Mouse (Mus musculus) forebrain, embryonic 14.5 days (tissue): ENCODE results near the gene Tbc1d5. TPM values are rescaled to one million over a fixed set of nuclear protein-coding genes. Genes with fewer than 3 reads are reported as not detected.
"Not testable (repeated sequence)": the region's sequence is repeated elsewhere in the genome, so short reads cannot be mapped to it uniquely, and the experiment has no call there.

ENCODE experiments used
- ATAC-seq: fragments of 200-750 bp; cut with Nextera tagmentation; 2 replicates; pipeline ENCODE4 v1.8.0; 2017; ENCODE audit warnings: mild to moderate bottlenecking, moderate library complexity
- DNase-seq: peaks from one replicate; pipeline ENCODE4 v3.0.0-alpha.2; 2015; ENCODE audit warnings: low spot score
- H3K27ac ChIP-seq: fragments of 300-500 bp; sonication (generic); 2 replicates; pipeline ENCODE4 v1.5.1; 2014; ENCODE audit warnings: low read depth, mild to moderate bottlenecking, control low read depth, low read length, moderate library complexity
- H3K27me3 ChIP-seq: fragments of 300-500 bp; sonication (generic); replicated peaks from 2 replicates; pipeline ENCODE4 v1.6.1; 2014; ENCODE audit warnings: low read length, control low read depth, mixed read lengths; ENCODE audit not compliant: control insufficient read depth, insufficient read depth
- H3K36me3 ChIP-seq: fragments of 300-500 bp; sonication (generic); 2 replicates; pipeline ENCODE4 v1.6.1; 2014; ENCODE audit warnings: low read length, control low read depth; ENCODE audit not compliant: control insufficient read depth, insufficient read depth
- H3K4me1 ChIP-seq: fragments of 300-500 bp; sonication (generic); 2 replicates; pipeline ENCODE4 v1.6.1; 2014; ENCODE audit warnings: antibody characterized with exemption, low read length, control low read depth; ENCODE audit not compliant: control insufficient read depth, insufficient read depth
- H3K4me2 ChIP-seq: fragments of 300-500 bp; sonication (generic); 2 replicates; pipeline ENCODE4 v1.6.1; 2014; ENCODE audit warnings: mild to moderate bottlenecking, control low read depth, low read length
- H3K4me3 ChIP-seq: fragments of 300-500 bp; sonication (generic); 2 replicates; pipeline ENCODE4 v1.5.1; 2014; ENCODE audit warnings: low read depth, low read length, control low read depth
- H3K9ac ChIP-seq: fragments of 300-500 bp; sonication (generic); 2 replicates; pipeline ENCODE4 v1.6.1; 2014; ENCODE audit warnings: mild to moderate bottlenecking, low read length, control low read depth, moderate library complexity
- H3K9me3 ChIP-seq: fragments of 300-500 bp; sonication (generic); replicated peaks from 2 replicates; pipeline ENCODE4 v1.6.1; 2016; ENCODE audit warnings: low read length, control low read depth, mixed read lengths; ENCODE audit not compliant: control insufficient read depth
- WGBS: fragments of 180-500 bp; shearing (Covaris S2); extraction: QIAGEN DNeasy Blood & Tissue Kit; methylation state at CpG from one replicate; pipeline ENCODE4 v1.1.7; 2014; 5-methylcytosine and 5-hydroxymethylcytosine counted together
- polyA plus RNA-seq: library from polyadenylated mRNA; unstranded; fragments of >200 nt; fragmentation: Nextera tagmentation; extraction: Ambion mirVana; gene quantifications from 2 replicates; pipeline ENCODE4 v1.2.1, GENCODE M21; 2014

Tbc1d5 gene
- polyA plus RNA-seq, 1 experiment from 2014 or later, result 4.3 TPM

- Histone ChIP-seq H3K36me3 (no peaks in the 10 kb centered on the region), H3K4me3 (no peak overlapping the region), H3K4me1 (no peaks in the 10 kb centered on the region), H3K27ac (no peak overlapping the region), H3K4me2 (no peak overlapping the region), H3K9ac (no peak overlapping the region), H3K27me3 (no peaks in the 10 kb centered on the region), H3K9me3 (no peaks in the 10 kb centered on the region)
- ATAC-seq (no peak), DNase-seq (no peak)
- WGBS, result 91% methylated on average over 6 of the region's 6 CpGs
Measured at GRCm38 (mm10) chr17:50729577-50729976, 449.6 kb downstream of the Tbc1d5 start.

- Histone ChIP-seq H3K27me3 (no peaks in the 10 kb centered on the region), H3K27ac (no peak overlapping the region), H3K9me3 (no peaks in the 10 kb centered on the region), H3K4me3 (no peak overlapping the region), H3K4me2 (no peak overlapping the region), H3K9ac (no peak overlapping the region), H3K36me3 (no peaks in the 10 kb centered on the region), H3K4me1 (no peaks in the 10 kb centered on the region)
- no peak for DNase-seq
- no peak for ATAC-seq
- WGBS, result 94% methylated on average over 2 of the region's 2 CpGs
Measured at GRCm38 (mm10) chr17:50729031-50729430, 450.1 kb downstream of the Tbc1d5 start.

DNA sequence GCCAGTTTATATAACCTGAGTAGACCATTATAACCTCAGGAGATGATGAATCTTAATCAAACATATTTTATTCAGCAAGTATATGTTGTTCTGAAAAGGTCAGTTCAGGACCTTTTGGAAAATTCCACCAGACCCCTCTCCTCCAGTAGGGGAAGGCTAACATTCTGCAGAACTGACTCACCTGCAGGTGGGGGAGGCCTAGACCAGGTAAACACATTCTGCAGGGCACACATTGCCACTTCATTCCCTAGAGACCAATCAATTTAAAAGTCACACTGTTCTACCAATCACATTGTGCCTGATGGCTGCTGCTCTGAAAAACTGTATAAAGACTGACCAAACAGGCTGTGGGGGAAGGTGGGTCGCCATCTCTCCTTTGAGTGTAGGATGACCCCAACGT, 452.9 kb downstream of the Tbc1d5 start:
- Histone ChIP-seq H3K4me3 (no peak overlapping the region), H3K36me3 (no peaks in the 10 kb centered on the region), H3K4me2 (no peak overlapping the region), H3K4me1 (no peaks in the 10 kb centered on the region), H3K9ac (no peak overlapping the region), H3K27ac (no peak overlapping the region), H3K27me3 (no peaks in the 10 kb centered on the region), H3K9me3 (no peaks in the 10 kb centered on the region)
- WGBS, result 80% methylated on average over 2 of the region's 2 CpGs
- ATAC-seq, result no peak
- no peak for DNase-seq

DNA sequence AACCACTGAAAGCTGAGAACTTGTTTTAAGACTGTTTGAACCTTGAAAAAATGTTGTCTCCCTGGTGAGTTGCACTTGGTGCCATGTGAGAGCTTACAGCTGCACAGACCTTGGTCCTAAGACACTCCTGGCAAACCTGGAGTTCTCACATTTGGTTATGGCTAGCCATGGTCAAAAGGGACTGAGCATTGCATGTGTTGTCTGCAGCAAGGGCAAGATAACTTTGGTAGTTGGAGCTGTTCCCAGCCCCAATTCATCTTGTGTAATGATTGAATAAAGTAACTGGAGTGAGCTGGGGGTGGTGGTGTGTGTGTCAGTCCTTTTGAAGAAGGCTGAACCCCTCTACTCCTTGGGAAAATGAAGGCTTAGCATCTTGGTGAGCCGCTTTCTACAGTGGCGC, 454.8 kb downstream of the Tbc1d5 start:
- H3K36me3 ChIP-seq, result no peaks in the 10 kb centered on the region
- no peaks in the 10 kb centered on the region for H3K4me1 ChIP-seq
- ATAC-seq (no peak), DNase-seq (no peak)
- H3K4me3 ChIP-seq, result no peak overlapping the region
- H3K27ac ChIP-seq, result no peak overlapping the region
- no peaks in the 10 kb centered on the region for H3K27me3 ChIP-seq
- WGBS, result 43% methylated on average over 2 of the region's 2 CpGs
- H3K4me2 ChIP-seq, result no peak overlapping the region
- no peak overlapping the region for H3K9ac ChIP-seq
- no peaks in the 10 kb centered on the region for H3K9me3 ChIP-seq

DNA sequence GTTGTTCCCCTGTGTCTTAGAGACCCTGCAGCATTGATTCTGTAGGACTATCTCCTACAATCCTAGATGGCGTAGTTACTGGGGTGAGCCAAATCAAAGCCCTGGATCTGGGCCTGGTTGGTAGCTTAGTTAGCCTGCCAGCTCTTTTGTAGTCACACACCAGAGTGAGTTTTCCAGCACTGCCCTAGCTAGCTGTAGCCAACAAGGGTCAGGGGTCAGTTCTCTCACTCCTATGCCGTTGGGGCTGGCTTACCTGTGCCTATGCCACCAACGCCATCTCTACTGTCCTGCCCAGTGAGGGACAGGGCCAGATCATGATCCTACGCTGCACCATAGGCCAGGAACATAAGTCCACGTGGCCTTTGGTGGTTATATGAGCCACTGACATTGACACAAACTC, 461.6 kb downstream of the Tbc1d5 start:
- Histone ChIP-seq H3K27ac (no peak overlapping the region), H3K4me3 (no peak overlapping the region), H3K9ac (no peak overlapping the region), H3K4me1 (no peaks in the 10 kb centered on the region), H3K27me3 (no peaks in the 10 kb centered on the region), H3K9me3 (no peaks in the 10 kb centered on the region), H3K36me3 (no peaks in the 10 kb centered on the region), H3K4me2 (no peak overlapping the region)
- 90% methylated on average over 5 of the region's 5 CpGs for WGBS
- ATAC-seq (no peak), DNase-seq (no peak)

- H3K4me2 ChIP-seq, result no peak overlapping the region
- peak; percentile 77 for DNase-seq
Measured at GRCm38 (mm10) chr17:50710497-50711222, 468.5 kb downstream of the Tbc1d5 start.

DNA sequence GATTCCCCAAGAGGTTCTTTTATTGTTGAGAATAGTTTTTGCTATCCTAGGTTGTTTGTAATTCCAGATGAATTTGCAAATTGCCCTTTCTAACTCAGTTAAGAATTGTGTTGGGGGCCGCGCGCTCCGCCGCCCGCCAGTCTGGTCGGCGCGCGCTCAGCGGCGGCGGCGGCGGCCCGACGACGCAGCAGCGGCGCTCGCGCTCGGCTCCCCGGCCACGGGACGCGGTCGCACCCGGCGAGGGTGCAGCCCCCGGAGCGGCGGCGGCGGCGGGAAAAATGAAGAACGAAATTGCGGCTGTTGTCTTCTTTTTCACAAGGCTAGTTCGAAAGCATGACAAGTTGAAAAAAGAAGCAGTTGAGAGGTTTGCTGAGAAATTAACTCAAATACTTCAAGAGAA, 480.7 kb downstream of the Tbc1d5 start:
- 0 out of 2 replicates have a peak overlapping the region, but pooled peaks have one; percentile 10 for H3K4me3 ChIP-seq
- ATAC-seq, result 0 out of 2 replicates have a peak, but pooled peaks have one; percentile 61

More at GRCm38 (mm10) chr17:50710497-50711222, 468.5 kb downstream of the Tbc1d5 start:
- Histone ChIP-seq H3K9ac (no peak overlapping the region), H3K4me1 (peaks cover 2% of the 10 kb centered on the region; the same call in 1 of the 2 replicates), H3K27me3 (no peaks in the 10 kb centered on the region), H3K4me3 (no peak overlapping the region), H3K9me3 (no peaks in the 10 kb centered on the region), H3K36me3 (no peaks in the 10 kb centered on the region), H3K27ac (0 out of 2 replicates have a peak overlapping the region, but pooled peaks have one; percentile 9)
- ATAC-seq, result peak; percentile 93
- 59% methylated on average over 7 of the region's 7 CpGs for WGBS

GRCm38 (mm10) chr17:50688135-50688534, 491.0 kb downstream of the Tbc1d5 start:
- Histone ChIP-seq H3K36me3 (0 out of 2 replicates have a peak, but pooled peaks cover 9% of the 10 kb centered on the region), H3K27ac (no peak overlapping the region), H3K9ac (no peak overlapping the region), H3K4me2 (no peak overlapping the region), H3K27me3 (no peaks in the 10 kb centered on the region), H3K9me3 (no peaks in the 10 kb centered on the region), H3K4me3 (no peak overlapping the region), H3K4me1 (no peaks in the 10 kb centered on the region)
- ATAC-seq (no peak), DNase-seq (no peak)
- 83% methylated on average over 6 of the region's 6 CpGs for WGBS

More for the DNA sequence above, 480.7 kb downstream of the Tbc1d5 start:
- not testable (repeated sequence) for H3K27ac ChIP-seq, H3K4me1 ChIP-seq, H3K36me3 ChIP-seq, H3K9me3 ChIP-seq, H3K9ac ChIP-seq, H3K27me3 ChIP-seq, DNase-seq
- H3K4me2 ChIP-seq, result peak overlapping the region; percentile 40
- 1% methylated on average over 39 of the region's 39 CpGs for WGBS

DNA sequence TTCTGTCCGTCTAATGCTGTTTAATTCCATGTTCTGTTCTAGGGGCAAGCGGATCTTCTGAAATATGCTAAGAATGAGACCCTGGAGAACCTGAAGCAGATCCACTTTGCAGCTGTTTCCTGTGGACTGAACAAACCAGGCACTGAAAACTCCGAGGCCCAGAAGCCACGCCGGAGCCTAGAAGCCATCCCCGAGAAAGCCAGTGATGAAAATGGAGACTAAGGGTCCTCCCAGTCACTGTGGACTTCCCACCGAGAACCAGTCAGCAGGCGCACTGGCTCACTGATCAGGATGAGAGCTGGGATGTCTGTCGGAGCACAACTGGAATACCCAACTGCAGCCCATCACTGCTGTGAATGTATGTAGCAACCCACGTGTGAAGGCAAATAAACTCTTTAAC, 491.5 kb downstream of the Tbc1d5 start:
- WGBS, result 85% methylated on average over 10 of the region's 10 CpGs

More for the DNA sequence above, 491.5 kb downstream of the Tbc1d5 start:
- H3K4me1 ChIP-seq, result no peaks in the 10 kb centered on the region
- DNase-seq, result no peak
- H3K36me3 ChIP-seq, result 0 out of 2 replicates have a peak, but pooled peaks cover 9% of the 10 kb centered on the region
- H3K9me3 ChIP-seq, result no peaks in the 10 kb centered on the region
- H3K4me3 ChIP-seq, result no peak overlapping the region
- no peak for ATAC-seq
- H3K9ac ChIP-seq, result no peak overlapping the region
- no peak overlapping the region for H3K4me2 ChIP-seq
- no peak overlapping the region for H3K27ac ChIP-seq
- H3K27me3 ChIP-seq, result no peaks in the 10 kb centered on the region
